Mouse (Mus musculus) heart, postnatal 0 days (tissue): ENCODE results near the gene Tmod2. TPM values are rescaled to one million over a fixed set of nuclear protein-coding genes. Genes with fewer than 3 reads are reported as not detected.

Source experiments
- ATAC-seq: fragments of 200-750 bp; cut with Nextera tagmentation; 2 replicates; pipeline ENCODE4 v1.8.0; 2017; ENCODE audit warnings: low read depth, moderate number of reproducible peaks, moderate library complexity; ENCODE audit not compliant: insufficient read depth
- DNase-seq: peaks from one replicate; pipeline ENCODE4 v3.0.0-alpha.2; 2016; ENCODE audit warnings: low spot score
- H3K27ac ChIP-seq: fragments of 300-500 bp; sonication (generic); 2 replicates; pipeline ENCODE4 v1.5.1; 2014; ENCODE audit warnings: low read depth, mild to moderate bottlenecking
- H3K27me3 ChIP-seq: fragments of 300-500 bp; sonication (generic); 2 replicates; pipeline ENCODE4 v1.6.1; 2014; ENCODE audit warnings: low read length, mixed read lengths; ENCODE audit not compliant: control insufficient read depth, insufficient read depth
- H3K36me3 ChIP-seq: fragments of 300-500 bp; sonication (generic); replicated peaks from 2 replicates; pipeline ENCODE4 v1.6.1; 2014; ENCODE audit warnings: low read length, mixed read lengths; ENCODE audit not compliant: control insufficient read depth, insufficient read depth
- H3K4me1 ChIP-seq: fragments of 300-500 bp; sonication (generic); 2 replicates; pipeline ENCODE4 v1.6.1; 2014; ENCODE audit warnings: antibody characterized with exemption; ENCODE audit not compliant: control insufficient read depth, insufficient read depth
- H3K4me2 ChIP-seq: fragments of 300-500 bp; sonication (generic); 2 replicates; pipeline ENCODE4 v1.6.1; 2014; ENCODE audit warnings: low read depth, mild to moderate bottlenecking, low read length, moderate library complexity
- H3K4me3 ChIP-seq: fragments of 300-500 bp; sonication (generic); 2 replicates; pipeline ENCODE4 v1.5.1; 2014; ENCODE audit warnings: low read depth, low read length
- H3K9ac ChIP-seq: fragments of 300-500 bp; sonication (generic); replicated peaks from 2 replicates; pipeline ENCODE4 v1.6.1; 2014; ENCODE audit warnings: low read depth, low read length, mixed read lengths
- H3K9me3 ChIP-seq: fragments of 300-500 bp; sonication (generic); replicated peaks from 2 replicates; pipeline ENCODE4 v1.6.1; 2016; ENCODE audit warnings: low read length; ENCODE audit not compliant: control insufficient read depth
- CTCF ChIP-seq: IDR thresholded peaks from 2 replicates; pipeline ENCODE4 v1.5.1; 2016; ENCODE audit warnings: antibody characterized with exemption, control low read depth, low read depth
- EP300 ChIP-seq: IDR thresholded peaks from 2 replicates; pipeline ENCODE4 v1.6.1; 2016; ENCODE audit warnings: antibody characterized with exemption, low read depth
- WGBS: fragments of 180-500 bp; shearing (Covaris S2); extraction: QIAGEN DNeasy Blood & Tissue Kit; methylation state at CpG from one replicate; pipeline ENCODE4 v1.1.7; 2014; 5-methylcytosine and 5-hydroxymethylcytosine counted together
- polyA plus RNA-seq: library from polyadenylated mRNA; unstranded; fragments of >200 nt; fragmentation: Nextera tagmentation; extraction: Ambion mirVana; gene quantifications from 2 replicates; pipeline ENCODE4 v1.2.1, GENCODE M21; 2015
- total RNA-seq: library from RNA; depleted of rRNA; stranded (reverse); fragments of >200 nt; gene quantifications from 2 replicates; pipeline ENCODE4 v1.2.3, GENCODE M21; 2014; ENCODE audit warnings: low replicate concordance; rRNA removed

The Tmod2 gene
- total and polyA plus RNA-seq, 2 experiments from 2014 or later: 3.5 to 4.3 TPM

- ATAC-seq: no peak
- H3K27ac ChIP-seq: no peak overlapping the region
These were observed 88.9 kb downstream of the Tmod2 start for GRCm38 (mm10) chr9:75522217-75522616.

GRCm38 (mm10) chr9:75521788-75522187 is 89.3 kb downstream of the Tmod2 start:
- 53% methylated on average over 4 of the region's 4 CpGs for WGBS
- DNase-seq (peak; percentile 49), ATAC-seq (no peak)
- Histone ChIP-seq H3K27me3 (no peaks in the 10 kb centered on the region), H3K4me1 (no peaks in the 10 kb centered on the region; the same call in 1 of the 2 replicates), H3K4me3 (no peak overlapping the region), H3K9me3 (no peaks in the 10 kb centered on the region), H3K36me3 (peaks cover 19% of the 10 kb centered on the region), H3K4me2 (no peak overlapping the region), H3K9ac (no peak overlapping the region), H3K27ac (no peak overlapping the region)
- TF ChIP-seq EP300 (no peak), CTCF (peak; percentile 68)

More at GRCm38 (mm10) chr9:75522217-75522616, 88.9 kb downstream of the Tmod2 start:
- DNase-seq: no peak
- H3K4me3 ChIP-seq: no peak overlapping the region
- H3K4me2 ChIP-seq: no peak overlapping the region
- no peaks in the 10 kb centered on the region; the same call in 1 of the 2 replicates for H3K4me1 ChIP-seq
- H3K36me3 ChIP-seq: peaks cover 19% of the 10 kb centered on the region
- no peaks in the 10 kb centered on the region for H3K27me3 ChIP-seq
- no peak for TF ChIP-seq CTCF
- no peak for TF ChIP-seq EP300
- H3K9me3 ChIP-seq: no peaks in the 10 kb centered on the region
- no peak overlapping the region for H3K9ac ChIP-seq
- 72% methylated on average over 2 of the region's 2 CpGs for WGBS

- WGBS: 89% methylated on average over 8 of the region's 8 CpGs
- no peak overlapping the region for H3K4me2 ChIP-seq
- H3K36me3 ChIP-seq: peaks cover 20% of the 10 kb centered on the region
- no peaks in the 10 kb centered on the region; the same call in 1 of the 2 replicates for H3K4me1 ChIP-seq
- TF ChIP-seq EP300 (no peak), CTCF (no peak)
- no peak for DNase-seq
- H3K27ac ChIP-seq: no peak overlapping the region
- ATAC-seq: no peak
- no peak overlapping the region for H3K4me3 ChIP-seq
- no peaks in the 10 kb centered on the region for H3K9me3 ChIP-seq
- H3K27me3 ChIP-seq: no peaks in the 10 kb centered on the region
- H3K9ac ChIP-seq: no peak overlapping the region
These were observed 90.2 kb downstream of the Tmod2 start for GRCm38 (mm10) chr9:75520940-75521339.

- 67% methylated on average over 3 of the region's 3 CpGs for WGBS
- no peaks in the 10 kb centered on the region for H3K9me3 ChIP-seq
- TF ChIP-seq EP300: no peak
- no peak for TF ChIP-seq CTCF
- no peak for DNase-seq
- H3K4me3 ChIP-seq: no peak overlapping the region
- no peak overlapping the region for H3K4me2 ChIP-seq
- H3K4me1 ChIP-seq: no peaks in the 10 kb centered on the region
- no peak for ATAC-seq
- no peak overlapping the region for H3K27ac ChIP-seq
- peaks cover 43% of the 10 kb centered on the region for H3K36me3 ChIP-seq
- no peaks in the 10 kb centered on the region for H3K27me3 ChIP-seq
- H3K9ac ChIP-seq: no peak overlapping the region
These were observed 93.4 kb downstream of the Tmod2 start for GRCm38 (mm10) chr9:75517751-75518150.

Other genes starting within 250 kb of the Tmod2 start
- gene Mapk6, start 201.3 kb downstream of the Tmod2 start, total RNA-seq: 36.2 and 51.0 TPM in 2 replicates
- gene Mapk6, start 201.3 kb downstream of the Tmod2 start, polyA plus RNA-seq: 30.1 and 33.6 TPM in 2 replicates
- 5.7 and 11.4 TPM in 2 replicates for gene Leo1, start 169.8 kb downstream of the Tmod2 start, total RNA-seq
- 19.6 and 20.0 TPM in 2 replicates for gene Leo1, start 169.8 kb downstream of the Tmod2 start, polyA plus RNA-seq
- gene Tmod3, start 51.7 kb downstream of the Tmod2 start, total RNA-seq: 40.8 and 58.0 TPM in 2 replicates
- 58.1 and 64.9 TPM in 2 replicates for gene Tmod3, start 51.7 kb downstream of the Tmod2 start, polyA plus RNA-seq
- gene Lysmd2, start 14.4 kb upstream of the Tmod2 start, total RNA-seq: 11.9 and 12.0 TPM in 2 replicates
- gene Lysmd2, start 14.4 kb upstream of the Tmod2 start, polyA plus RNA-seq: 20.4 and 21.2 TPM in 2 replicates
- not detected in 2 replicates for gene Scg3, start 72.7 kb upstream of the Tmod2 start, total RNA-seq
- gene Scg3, start 72.7 kb upstream of the Tmod2 start, polyA plus RNA-seq: 0.19 and 0.36 TPM in 2 replicates
- 0.27 and 2.8 TPM in 2 replicates for gene Bmp5, start 164.0 kb upstream of the Tmod2 start, total RNA-seq
- 2.4 TPM in 2 replicates for gene Bmp5, start 164.0 kb upstream of the Tmod2 start, polyA plus RNA-seq